Mouse (Mus musculus): ENCODE results near the gene Slc25a3.

The Slc25a3 gene

DNA sequence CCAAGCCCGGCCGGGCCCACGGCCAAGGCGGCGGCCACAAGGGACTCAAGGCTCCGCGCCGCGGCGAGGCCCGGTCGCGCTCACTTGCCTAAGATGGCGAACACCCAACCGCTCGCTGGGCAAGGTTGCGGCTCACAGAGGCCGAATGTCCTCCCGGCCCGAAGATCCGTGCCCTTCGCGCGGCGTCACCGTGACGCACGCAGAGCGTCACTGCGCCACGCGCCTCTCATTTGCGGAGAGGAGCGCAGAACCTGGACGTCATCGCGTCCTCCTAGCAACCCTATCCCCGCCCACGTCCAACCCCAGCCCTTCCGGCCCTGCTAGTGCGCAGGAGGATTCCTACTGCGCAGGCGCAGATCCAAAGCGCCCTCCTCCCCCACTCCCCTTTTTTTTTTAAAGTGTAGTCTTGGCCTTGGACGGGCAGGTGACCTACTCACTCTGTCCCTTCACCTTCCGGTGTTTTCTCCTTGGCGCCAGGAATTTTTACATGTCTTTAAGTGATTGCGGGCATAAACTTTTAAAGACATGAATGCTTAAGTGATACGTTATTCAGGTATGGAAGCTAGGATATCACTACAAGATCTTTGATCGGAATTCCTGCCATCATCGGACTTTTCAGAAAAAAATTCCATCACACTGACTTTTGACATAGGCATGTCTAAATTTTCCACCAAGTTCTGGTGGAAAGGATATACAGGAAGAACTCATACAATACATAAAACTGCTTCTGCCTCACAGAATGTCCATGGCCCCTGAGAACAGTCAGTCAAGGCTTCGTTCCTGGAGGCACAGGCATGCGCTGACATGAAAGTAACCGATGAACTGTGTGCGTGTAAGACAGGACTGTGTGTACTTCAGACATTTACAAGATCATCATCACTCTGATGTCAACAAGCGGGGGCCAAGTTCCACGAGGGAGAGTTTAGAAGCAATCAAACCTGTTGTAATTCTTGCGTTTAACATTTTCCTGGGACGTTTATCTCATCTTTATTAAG, at the start of gene Slc25a3:
Gene Slc25a3, minus strand, starts transcription at position 232 of the 995 bp plus-strand sequence.
- DNase-seq (ENCODE audit: low read depth, low spot score), result peak; percentile 98

DNA sequence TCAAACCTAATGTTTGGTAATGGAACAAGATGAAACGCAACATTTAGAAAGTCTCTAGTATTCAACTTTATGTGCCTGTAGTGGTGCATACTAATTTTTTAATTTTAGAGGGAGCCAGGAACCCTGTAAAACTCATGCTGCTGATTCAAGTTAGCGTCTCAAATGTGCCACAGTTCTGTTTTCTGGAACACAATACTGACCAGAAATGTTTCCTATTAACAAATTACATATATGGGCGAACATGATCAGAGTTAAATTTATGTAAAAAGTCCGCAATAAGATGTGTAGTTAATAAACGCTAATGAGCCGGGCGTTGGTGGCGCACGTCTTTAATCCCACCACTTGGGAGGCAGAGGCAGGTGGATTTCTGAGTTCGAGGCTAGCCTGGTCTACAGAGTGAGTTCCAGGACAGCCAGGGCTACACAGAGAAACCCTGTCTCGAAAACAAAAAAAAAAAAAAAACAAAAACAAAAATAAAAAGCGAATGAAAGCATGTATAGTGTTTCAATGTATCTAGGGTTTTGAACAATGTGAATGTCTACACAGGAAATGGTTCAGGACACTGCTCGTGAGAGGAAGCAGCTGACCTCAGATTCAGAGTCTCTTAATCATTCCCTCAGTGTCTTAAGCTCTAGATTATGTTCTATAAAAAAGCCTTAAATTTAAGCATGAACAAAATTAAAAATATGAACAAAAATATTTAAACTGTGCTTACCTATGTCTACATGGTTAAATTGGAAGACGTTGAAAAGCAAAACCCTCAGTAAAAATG, 48.7 kb upstream of the Slc25a3 start:
- no peak for DNase-seq (ENCODE audit: low read depth, low spot score)

DNA sequence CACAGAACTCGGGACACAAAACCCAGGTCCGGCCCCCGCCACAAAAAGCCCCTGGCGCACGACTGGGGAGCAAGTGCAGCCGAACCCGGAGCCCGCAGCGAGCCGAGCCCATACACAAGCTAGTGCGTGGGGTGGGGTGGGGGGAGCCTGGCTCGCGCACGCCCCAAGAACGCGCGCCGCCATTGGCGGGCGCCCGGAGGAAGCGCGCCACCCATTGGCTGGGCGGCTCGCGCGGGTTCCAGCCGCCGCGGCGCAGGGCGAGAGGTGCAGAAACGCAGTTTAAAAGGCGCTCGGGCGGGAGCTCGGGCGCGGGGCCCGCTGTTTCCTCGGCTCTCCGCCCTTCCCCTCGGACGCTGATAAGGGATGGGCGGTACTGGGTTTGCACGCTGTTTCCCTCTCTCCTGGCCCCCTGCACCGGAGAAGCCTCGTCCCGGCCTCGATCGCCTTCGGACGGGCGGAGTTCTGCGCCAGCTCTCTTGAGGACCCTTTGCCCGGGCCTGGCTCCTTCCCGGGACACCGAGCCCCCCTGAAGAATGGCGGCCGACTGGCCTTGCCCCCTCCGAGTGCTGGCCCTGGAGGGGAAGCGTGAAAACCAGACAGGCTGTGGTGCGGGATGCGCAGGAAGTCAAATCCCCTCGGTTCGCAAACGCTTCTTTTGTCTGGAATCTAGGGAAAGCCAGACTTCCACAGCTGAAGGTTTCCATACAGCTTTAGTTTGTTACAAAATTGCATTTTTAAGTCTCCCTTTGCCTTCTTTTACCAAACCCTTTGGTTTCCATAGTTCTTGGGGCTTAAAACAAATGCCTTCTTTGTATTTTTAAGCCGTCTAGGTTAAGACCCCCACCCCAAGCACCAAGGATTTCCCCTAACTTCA, 47.8 kb upstream of the Slc25a3 start:
- DNase-seq (ENCODE audit: low read depth, low spot score), result peak; percentile 90

DNA sequence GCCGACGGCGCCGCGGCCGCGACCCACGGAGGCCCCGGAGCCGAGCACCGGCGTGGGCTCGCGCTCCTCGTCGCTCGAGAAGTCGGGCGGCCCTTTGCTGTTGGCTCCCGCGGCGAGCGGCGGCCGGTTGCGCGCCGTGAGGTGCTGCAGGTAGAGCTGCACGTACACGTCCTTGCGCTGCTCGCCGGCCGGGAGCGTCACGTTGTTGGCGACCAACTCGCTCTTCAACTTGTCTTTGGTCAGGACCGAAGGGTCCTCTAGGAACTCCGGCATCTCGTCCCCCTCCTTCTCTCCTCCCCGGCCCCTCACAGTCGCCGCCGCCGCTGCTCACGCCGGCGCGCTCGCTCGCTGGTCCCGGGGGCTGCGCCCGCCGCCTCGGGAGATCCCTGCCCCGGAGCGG, 47.2 kb upstream of the Slc25a3 start:
- peak; percentile 59 for DNase-seq (ENCODE audit: low read depth, low spot score)

DNA sequence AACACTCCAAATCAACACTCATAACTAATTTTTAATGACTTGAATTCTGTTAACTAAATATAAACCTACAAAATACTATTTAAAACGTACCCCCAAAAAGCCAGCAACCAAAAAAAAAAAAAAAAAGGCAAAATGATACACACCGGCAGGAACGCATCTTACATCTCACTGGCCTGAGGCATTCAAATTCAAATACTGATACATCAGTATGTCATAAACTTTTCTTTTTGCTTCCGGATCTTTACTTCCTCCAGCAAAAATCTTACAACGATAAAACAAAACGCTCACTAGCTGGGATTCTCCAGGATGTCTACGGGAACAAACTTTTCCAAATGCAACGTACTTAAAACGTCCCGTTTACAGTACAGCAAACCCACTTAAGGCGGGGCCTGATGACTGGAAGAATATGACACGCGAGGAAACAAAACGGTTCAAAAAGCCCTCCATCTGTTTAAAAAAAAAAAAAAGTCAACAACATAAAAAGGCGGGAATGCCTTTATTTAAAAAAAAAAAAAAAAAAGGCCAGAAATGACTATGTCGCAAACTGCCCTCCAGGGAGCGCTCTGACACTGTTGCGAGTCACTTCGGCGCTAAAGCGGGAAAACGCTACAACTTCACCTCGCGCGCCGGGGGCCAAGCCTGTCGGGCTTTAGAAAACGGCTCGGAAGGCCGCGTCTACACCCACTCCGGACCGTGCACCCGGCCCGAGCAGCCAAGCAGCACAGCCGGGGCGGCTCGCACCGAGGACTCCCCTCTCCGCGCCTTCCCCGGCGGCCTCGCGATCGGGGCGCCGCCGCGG, 46.5 kb upstream of the Slc25a3 start:
- peak; percentile 91 for DNase-seq (ENCODE audit: low read depth, low spot score)

DNA sequence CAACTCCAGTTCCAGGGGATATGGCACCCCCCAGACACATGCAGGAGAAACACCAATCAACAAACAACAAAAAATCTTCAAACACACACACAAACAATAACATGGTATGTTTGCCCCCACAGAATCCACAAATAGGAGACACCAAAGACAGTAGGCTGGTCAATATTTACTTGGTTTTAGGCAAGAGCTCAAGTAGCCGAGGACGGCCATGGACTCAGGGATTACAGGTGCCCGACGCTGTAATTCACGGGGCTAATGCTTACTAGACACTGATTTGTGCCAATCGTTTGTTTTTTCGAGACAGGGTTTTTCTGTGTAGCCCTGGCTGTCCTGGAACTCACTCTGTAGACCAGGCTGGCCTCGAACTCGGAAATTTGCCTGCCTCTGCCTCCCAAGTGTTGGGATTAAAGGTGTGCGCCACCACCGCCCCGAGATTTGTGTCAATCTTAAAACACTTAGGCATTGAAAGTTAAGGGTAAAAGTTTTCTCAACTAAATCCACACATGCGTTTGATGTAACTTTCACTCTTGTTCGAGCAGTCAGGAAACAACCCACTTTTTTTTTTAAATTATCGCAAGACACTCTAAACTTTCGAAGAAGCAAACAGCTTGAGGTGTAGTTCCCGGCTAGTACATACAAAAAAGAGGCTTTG, 45.7 kb upstream of the Slc25a3 start:
- DNase-seq (ENCODE audit: low read depth, low spot score), result no peak

DNA sequence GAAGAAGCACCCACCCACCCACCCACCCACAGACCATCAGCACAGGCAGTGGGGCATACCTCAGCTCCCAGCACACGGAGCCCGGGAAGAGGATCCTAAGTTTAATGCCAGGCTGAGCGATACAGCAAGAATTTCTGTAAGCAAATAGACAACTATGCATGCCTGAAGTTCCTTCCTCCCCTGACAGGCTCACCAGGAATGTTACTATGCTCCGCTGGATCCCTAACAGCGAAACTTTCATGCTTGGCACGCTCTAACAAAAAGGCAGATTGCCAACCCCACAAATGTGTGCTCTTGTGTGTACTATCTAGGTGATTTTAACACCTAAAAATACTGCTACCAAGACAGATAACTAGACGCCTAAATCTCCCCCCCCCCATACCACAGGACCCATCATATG, 43.5 kb upstream of the Slc25a3 start:
- DNase-seq (ENCODE audit: low read depth, low spot score), result no peak

DNA sequence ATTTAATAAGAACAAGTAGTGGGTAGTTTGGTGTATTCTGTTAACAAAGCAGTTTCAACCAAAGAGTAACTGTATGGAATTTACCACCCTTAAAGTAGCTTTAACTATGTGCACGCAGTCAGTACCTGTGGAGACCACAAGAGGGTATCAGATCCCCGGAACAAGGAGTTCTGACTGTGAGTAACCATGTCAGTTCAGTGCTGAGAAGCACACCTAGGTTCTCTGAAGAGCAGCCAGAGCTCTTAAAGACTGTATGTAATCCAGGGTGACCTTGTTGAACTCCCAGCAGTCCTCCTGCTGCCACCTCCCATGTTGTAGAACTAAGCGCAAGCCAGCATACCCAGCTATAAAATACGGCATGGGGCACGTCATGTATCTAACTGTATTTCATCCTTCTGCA, 43.0 kb upstream of the Slc25a3 start:
- DNase-seq (ENCODE audit: low read depth, low spot score), result peak; percentile 86

DNA sequence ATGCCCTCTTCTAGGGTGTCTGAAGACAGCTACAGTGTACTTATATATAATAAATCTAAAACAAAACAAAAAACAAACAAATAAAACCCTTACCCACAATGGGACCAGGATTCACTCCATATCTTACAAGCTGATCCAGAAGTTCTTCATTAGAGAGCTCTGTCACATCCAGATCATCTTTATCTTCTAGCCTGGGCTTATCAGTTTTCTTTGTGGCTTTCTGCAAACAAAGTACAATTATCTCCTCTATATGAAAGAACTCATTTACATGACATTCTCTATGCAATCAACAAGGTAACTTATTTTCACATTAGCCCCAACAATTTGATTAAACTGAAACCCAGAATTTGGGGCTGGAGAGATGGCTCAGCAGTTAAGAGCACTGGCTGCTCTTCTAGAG, 42.0 kb upstream of the Slc25a3 start:
- DNase-seq (ENCODE audit: low read depth, low spot score), result no peak

DNA sequence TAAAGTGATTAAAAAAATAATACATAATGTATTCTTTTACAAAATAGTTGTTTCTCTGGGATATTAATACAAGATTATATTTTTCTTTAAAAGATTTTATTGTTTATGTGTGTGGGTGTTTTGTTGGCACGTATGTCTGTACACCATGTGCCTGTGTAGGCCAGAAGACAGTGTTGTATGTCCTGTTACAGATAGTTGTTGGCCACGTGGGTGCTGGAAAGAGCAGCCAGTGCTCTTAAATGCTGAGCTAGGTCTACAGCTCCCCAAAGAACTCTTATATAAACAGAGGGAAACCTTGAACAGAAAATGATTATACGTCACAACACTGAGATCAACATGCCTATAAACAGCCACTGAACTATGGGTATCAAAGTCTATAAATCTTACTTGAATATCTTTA, 40.6 kb upstream of the Slc25a3 start:
- DNase-seq (ENCODE audit: low read depth, low spot score), result no peak

DNA sequence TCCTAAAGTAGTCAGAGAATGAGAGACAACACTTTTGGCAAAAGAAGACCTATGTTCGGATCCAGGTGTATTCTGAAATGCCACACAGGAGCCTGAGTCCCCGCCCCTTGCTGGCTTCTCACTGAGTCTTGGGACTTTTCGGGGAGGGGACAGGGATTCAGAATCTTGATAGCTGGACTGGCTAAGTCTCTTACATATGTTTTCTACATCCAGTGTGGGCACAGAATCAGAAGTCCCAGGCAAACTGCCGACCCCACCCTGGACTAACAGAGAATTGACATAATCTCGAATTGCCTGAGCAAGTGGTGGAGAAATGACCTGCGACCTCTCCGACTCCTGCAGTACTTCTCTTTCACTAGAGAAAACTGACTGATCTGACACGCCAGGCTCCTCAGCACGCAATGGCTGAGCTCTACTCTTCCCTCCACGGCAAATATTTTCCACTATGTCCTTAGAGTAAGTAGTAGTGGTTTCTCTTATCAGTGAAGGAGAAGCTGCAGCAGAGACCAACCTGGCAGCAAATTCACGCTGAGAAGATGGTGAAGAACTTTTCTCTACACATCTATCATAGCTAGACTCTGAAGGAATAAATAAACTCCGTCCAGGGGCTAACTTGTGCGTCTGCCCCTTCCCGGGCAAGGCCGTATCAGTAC, 38.8 kb upstream of the Slc25a3 start:
- no peak for DNase-seq (ENCODE audit: low read depth, low spot score)

DNA sequence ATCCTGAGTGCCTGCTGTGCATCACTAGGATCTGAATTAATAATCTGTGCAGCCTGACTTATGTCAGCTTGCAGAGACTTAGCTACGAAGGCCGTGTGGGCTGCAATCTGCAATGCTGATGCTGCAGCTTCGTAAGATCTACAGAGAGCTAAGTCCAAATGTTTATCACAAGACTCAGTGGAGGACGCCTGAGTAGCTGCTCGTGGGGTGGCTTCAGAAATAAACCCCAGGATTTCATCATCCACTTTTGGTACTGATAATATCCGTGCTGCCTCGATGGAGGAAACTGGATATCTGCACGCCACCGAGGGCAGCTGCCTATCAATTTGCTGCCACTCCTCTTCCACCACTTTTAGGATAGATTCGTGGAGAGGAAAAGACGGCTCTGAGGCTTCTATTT, 38.2 kb upstream of the Slc25a3 start:
- no peak for DNase-seq (ENCODE audit: low read depth, low spot score)

DNA sequence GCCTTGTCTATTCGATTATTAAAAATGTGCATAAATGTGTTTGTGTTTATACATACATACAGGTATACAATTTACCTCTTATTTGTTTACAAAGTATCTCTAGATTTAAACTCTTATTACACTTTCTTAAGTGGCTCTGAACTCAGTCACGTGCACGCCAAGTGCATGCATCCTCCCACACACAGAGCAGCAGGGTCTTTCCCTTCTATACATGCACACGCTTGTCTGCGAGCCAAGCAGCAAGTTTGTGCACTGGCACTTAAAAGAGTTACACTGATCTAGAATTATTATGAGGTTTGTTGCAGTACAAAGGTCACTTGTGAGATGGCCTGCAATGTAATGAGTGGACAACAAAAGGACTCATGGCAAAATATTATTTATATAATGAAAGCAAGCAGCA, 37.1 kb upstream of the Slc25a3 start:
- DNase-seq (ENCODE audit: low read depth, low spot score), result no peak

DNA sequence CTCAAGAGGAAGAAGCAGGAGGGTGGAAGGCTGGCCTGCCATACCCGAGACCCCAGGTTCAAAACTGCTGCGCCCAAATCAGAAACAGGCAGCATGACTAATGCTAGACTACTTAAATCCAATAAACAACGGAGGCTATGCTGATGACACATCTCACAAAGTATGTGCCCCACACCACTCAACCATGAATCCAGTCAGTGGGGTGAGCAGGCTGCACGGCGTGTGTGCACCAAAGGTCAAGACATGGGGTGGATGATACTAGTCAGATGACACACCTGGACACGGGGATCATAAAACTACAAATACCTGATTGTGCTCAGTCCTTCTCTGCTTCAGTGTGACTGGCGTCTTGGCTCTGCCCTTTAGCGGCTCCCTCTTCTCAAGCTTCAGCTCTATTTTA, 34.6 kb upstream of the Slc25a3 start:
- DNase-seq (ENCODE audit: low read depth, low spot score), result no peak

DNA sequence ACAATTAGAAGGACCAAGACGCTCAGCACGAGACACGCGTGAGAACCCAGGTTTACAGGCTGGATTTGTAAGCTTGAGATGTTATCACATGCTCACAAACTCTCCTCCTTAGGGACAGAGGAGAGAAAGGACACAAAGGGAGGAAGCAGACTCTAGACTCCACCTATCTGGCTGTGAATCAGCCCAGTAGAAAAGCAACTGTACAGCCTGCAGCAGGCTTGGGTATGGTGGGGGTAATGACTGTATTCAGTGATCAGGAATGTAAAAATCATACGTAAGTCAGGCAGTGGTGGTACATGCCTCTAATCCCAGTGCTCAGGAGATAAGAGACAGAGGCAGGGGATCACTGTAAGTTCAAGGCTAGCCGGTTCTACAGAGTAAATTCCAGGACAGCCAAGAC, 32.5 kb upstream of the Slc25a3 start:
- no peak for DNase-seq (ENCODE audit: low read depth, low spot score)

DNA sequence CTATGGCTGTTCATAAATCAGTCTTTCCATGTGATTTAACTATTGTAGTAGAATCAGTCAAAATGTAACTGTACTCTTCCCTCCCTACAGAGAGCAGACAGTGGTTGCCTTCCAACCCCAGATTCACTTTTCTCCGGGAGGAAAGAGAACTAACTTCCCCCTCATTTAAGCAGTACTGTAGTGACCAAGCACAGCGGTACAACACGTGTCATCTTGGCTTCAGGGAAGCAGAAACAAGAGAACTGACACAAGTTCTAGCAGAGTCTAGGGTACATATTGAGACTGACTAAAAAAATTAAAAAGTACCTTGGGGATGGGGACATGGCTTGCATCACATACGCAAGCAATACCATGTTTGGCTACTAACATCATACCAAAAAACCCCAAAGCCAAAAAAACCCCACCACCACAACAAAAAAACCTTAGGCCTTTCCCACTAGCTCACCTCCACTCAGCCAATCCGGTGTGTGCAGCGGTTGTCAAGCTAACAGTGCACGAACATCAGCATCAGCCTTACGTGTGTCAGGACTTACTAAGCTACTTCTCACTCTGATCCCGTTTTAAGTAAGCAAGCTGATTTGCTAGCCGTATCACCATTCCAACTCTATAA, 30.1 kb upstream of the Slc25a3 start:
- DNase-seq (ENCODE audit: low read depth, low spot score), result no peak

DNA sequence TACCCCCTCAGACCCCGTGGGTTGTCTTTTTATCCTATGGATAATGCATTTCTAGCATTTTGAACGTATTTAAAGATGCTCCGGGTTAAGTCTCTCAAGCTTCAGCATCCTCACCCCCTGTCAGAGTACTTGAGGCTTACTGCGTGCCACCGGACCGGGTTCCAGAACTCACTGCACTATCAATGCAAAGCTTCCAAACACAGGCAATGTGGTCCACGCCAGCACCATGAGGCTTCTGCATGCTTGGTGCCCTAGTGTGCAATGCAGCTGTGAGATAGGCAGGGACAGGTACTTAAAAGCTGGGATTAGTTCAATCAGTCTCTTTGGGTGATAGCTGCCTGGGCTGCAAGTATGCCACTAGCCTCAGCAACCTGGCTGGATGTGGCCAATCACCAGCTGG, 21.6 kb upstream of the Slc25a3 start:
- no peak for DNase-seq (ENCODE audit: low read depth, low spot score)

DNA sequence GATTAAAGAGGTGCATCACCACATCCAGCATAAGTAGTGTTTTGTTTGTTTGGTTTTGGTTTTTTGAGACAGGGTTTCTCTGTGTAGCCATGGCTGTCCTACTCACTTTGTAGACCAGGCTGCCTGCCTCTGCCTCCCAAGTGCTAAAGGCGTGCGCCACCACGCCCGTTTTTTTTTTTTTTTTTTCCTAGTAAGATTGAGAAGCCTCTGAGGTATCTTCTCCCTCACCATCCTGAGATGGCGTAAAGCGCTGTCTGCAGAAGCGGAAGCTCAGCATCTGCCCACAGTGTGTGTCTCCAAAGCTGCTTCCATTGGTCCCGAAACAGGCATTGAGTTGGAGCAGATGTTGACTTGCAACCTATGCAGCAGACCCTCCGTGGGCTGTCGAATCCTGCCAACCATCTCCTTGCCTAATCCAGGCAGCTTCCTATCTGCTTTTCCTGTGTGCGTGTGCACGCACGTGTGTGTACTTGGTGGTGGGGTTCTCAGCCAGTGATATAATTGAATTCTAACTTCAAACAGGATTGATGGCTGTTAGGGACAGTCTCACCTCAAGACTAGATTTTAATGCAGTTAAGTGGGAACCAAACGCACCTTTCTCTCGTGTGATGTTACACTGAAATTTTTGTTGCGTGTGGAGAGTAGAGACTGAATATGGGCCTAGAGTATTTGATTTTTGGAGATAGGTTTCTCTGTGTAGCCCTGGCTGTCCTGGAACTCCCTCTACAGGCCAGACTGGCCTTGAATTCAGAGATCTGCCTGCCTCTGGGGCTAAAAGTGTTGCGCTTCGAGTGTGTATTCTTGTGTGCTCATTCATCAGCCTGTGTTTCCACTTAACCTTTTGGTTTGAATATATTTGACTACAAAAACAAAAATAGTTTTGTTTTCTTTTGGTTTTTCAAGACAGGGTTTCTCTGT, 19.7 kb upstream of the Slc25a3 start:
- peak; percentile 65 for DNase-seq (ENCODE audit: low read depth, low spot score)

Measured in R1 (cell line).